Comparison of ENCODE assay signal across 8 mouse cellular contexts in the genomic region with DNA sequence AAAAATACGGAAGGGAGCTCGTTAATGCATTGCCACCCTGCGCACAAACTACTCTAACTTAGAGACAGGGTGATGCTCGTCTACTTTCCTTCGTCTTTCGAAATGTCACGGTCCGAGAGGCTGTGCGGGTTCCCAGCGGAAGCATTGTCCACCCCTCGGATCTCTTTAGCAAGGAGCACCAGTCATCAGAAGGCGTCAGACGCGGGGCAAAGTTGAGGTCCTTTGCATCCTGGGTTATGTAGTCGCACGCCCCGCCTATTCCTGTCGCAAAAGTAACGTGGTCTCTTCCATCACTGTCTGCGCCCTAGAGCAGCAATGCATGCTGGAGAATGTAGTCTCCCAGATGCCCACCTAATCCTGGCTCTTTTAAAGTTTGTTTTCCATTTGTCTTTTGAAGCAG. TPM values are rescaled to one million over a fixed set of nuclear protein-coding genes. Genes with fewer than 3 reads are reported as not detected.
DNase-seq lines count a peak whose midpoint lies in the region; ATAC-seq lines count a peak whose summit lies in the region.

No protein-coding gene starts in this region.

- peak overlapping the region; percentile 81 for H3K9ac ChIP-seq in heart, embryonic 14.5 days (ENCODE audit: low read length)
- H3K9ac ChIP-seq in liver, embryonic 13.5 days, result peak overlapping the region; percentile 72
- H3K9ac ChIP-seq in stomach, embryonic 16.5 days (ENCODE audit: low read length), result peak overlapping the region; percentile 72

- peaks cover 18 to 55% of the 10 kb centered on the region in 2 experiments for H3K4me1 ChIP-seq in heart, embryonic 14.5 days (ENCODE audit: control insufficient read depth in 2 of 2, insufficient read depth in 2 of 2, low read length in 2 of 2)
- H3K4me1 ChIP-seq in liver, embryonic 13.5 days (replicated peaks), result peaks cover 55% of the 10 kb centered on the region
- peaks cover 21% of the 10 kb centered on the region for H3K4me1 ChIP-seq in stomach, embryonic 16.5 days (ENCODE audit: control insufficient read depth, insufficient read depth, low read length)

- under 1% methylated on average over 20 of the region's 20 CpGs for WGBS in heart, embryonic 14.5 days
- 1% methylated on average over 20 of the region's 20 CpGs for WGBS in liver, embryonic 13.5 days (ENCODE audit: insufficient replicate concordance)
- WGBS in stomach, embryonic 16.5 days, result under 1% methylated on average over 20 of the region's 20 CpGs

- H3K27ac ChIP-seq in heart, embryonic 14.5 days (replicated peaks in 1 of 2; ENCODE audit: control insufficient read depth in 1 of 2, insufficient read depth in 1 of 2, low read depth in 2 of 2, low read length in 2 of 2), result peak overlapping the region; percentile 97 to 99
- peak overlapping the region; percentile 91 for H3K27ac ChIP-seq in liver, embryonic 13.5 days
- peak overlapping the region; percentile 99 for H3K27ac ChIP-seq in stomach, embryonic 16.5 days (ENCODE audit: low read length)

- H3K36me3 ChIP-seq in heart, embryonic 14.5 days (ENCODE audit: control insufficient read depth, insufficient read depth, low read length), result peaks cover 15% of the 10 kb centered on the region; the same call in 1 of the 2 replicates
- H3K36me3 ChIP-seq in liver, embryonic 13.5 days, result peaks cover 17% of the 10 kb centered on the region; the same call in 1 of the 2 replicates
- H3K36me3 ChIP-seq in stomach, embryonic 16.5 days (ENCODE audit: control insufficient read depth, insufficient read depth, low read length), result no peaks in the 10 kb centered on the region

- H3K4me3 ChIP-seq in heart, embryonic 14.5 days (ENCODE audit: control insufficient read depth in 1 of 2, insufficient read depth in 1 of 2, low read depth in 1 of 2, low read length in 2 of 2), result peak overlapping the region; percentile 92 to 96
- H3K4me3 ChIP-seq in liver, embryonic 13.5 days (replicated peaks), result peak overlapping the region; percentile 99
- peak overlapping the region; percentile 98 for H3K4me3 ChIP-seq in stomach, embryonic 16.5 days (replicated peaks; ENCODE audit: low read length)

- H3K4me2 ChIP-seq in heart, embryonic 14.5 days (ENCODE audit: low read length), result peak overlapping the region; percentile 88
- H3K4me2 ChIP-seq in liver, embryonic 13.5 days, result peak overlapping the region; percentile 83
- peak overlapping the region; percentile 64 for H3K4me2 ChIP-seq in stomach, embryonic 16.5 days (ENCODE audit: low read depth, low read length)

- H3K9me3 ChIP-seq in heart, embryonic 14.5 days (ENCODE audit: control insufficient read depth, low read length), result no peaks in the 10 kb centered on the region
- no peaks in the 10 kb centered on the region for H3K9me3 ChIP-seq in liver, embryonic 13.5 days (replicated peaks)
- H3K9me3 ChIP-seq in stomach, embryonic 16.5 days (replicated peaks; ENCODE audit: control insufficient read depth, low read length), result no peaks in the 10 kb centered on the region

- no peaks in the 10 kb centered on the region for H3K27me3 ChIP-seq in heart, embryonic 14.5 days (ENCODE audit: control insufficient read depth, insufficient read depth, low read length)
- H3K27me3 ChIP-seq in liver, embryonic 13.5 days, result no peaks in the 10 kb centered on the region
- no peaks in the 10 kb centered on the region for H3K27me3 ChIP-seq in stomach, embryonic 16.5 days (ENCODE audit: control insufficient read depth, insufficient read depth, low read length)

- peak; percentile 83 for ATAC-seq in CD4-positive, CD25-positive, alpha-beta regulatory T cell, adult 4 months
- peak; percentile 87 for ATAC-seq in heart, embryonic 14.5 days (ENCODE audit: insufficient number of reproducible peaks, insufficient read depth, low FRiP score, low read depth)
- ATAC-seq in liver, embryonic 13.5 days (ENCODE audit: low read depth), result peak; percentile 82
- peak; percentile 93 for ATAC-seq in stomach, embryonic 16.5 days (ENCODE audit: insufficient read depth, low FRiP score)

- DNase-seq in c-Kit-negative CD71-positive TER-119-positive erythroid progenitor cells, embryonic 14.5 days (ENCODE audit: low read depth, low spot score), result peak; percentile 78
- peak; percentile 86 for DNase-seq in fibroblast of lung, adult 2 months (ENCODE audit: low read depth)
- DNase-seq in kidney, postnatal 14 days, result peak; percentile 95
- DNase-seq in liver, embryonic 13.5 days, result peak; percentile 84
- peak; percentile 87 for DNase-seq in neural tube, embryonic 10.5 days (ENCODE audit: extremely low spot score, low spot score)

RNA-seq across cellular contexts. Expression of gene Cnot1, which starts 0.6 kb away (rescaled TPM):
- 10 to 100 TPM; 86.9 to 92.0 TPM for polyA plus RNA-seq in CD4-positive, CD25-positive, alpha-beta regulatory T cell, adult 4 months (2017; shearing (Covaris generic))
- polyA plus RNA-seq in heart, embryonic 14.5 days (2014; fragmentation: Nextera tagmentation; extraction: Ambion mirVana), result 83.1 and 92.4 TPM in 2 replicates
- polyA plus RNA-seq in liver, embryonic 13.5 days (2015; fragmentation: Nextera tagmentation; extraction: Ambion mirVana), result 24.5 and 30.6 TPM in 2 replicates
- 66.0 and 70.4 TPM in 2 replicates for polyA plus RNA-seq in stomach, embryonic 16.5 days (2015; fragmentation: Nextera tagmentation; extraction: Ambion mirVana)

RNA-seq across cellular contexts. Expression of gene Sap18b, which starts 17.3 kb away (rescaled TPM):
- 100 to 1,000 TPM; 255 to 282 TPM for polyA plus RNA-seq in CD4-positive, CD25-positive, alpha-beta regulatory T cell, adult 4 months (2017; shearing (Covaris generic))
- polyA plus RNA-seq in heart, embryonic 14.5 days (2014; fragmentation: Nextera tagmentation; extraction: Ambion mirVana), result 265 and 287 TPM in 2 replicates
- 295 and 356 TPM in 2 replicates for polyA plus RNA-seq in liver, embryonic 13.5 days (2015; fragmentation: Nextera tagmentation; extraction: Ambion mirVana)
- polyA plus RNA-seq in stomach, embryonic 16.5 days (2015; fragmentation: Nextera tagmentation; extraction: Ambion mirVana), result 327 and 366 TPM in 2 replicates

RNA-seq across cellular contexts. Expression of gene Slc38a7, which starts 45.5 kb away (rescaled TPM):
- polyA plus RNA-seq in CD4-positive, CD25-positive, alpha-beta regulatory T cell, adult 4 months (2017; shearing (Covaris generic)), result 10 to 100 TPM in 1 of 2 experiments, 1 to 10 TPM in 1; 5.6 to 10.6 TPM
- polyA plus RNA-seq in heart, embryonic 14.5 days (2014; fragmentation: Nextera tagmentation; extraction: Ambion mirVana), result 12.1 and 12.9 TPM in 2 replicates
- polyA plus RNA-seq in liver, embryonic 13.5 days (2015; fragmentation: Nextera tagmentation; extraction: Ambion mirVana), result 7.1 and 9.1 TPM in 2 replicates
- 13.7 and 14.5 TPM in 2 replicates for polyA plus RNA-seq in stomach, embryonic 16.5 days (2015; fragmentation: Nextera tagmentation; extraction: Ambion mirVana)

Comparison
In these comparisons a context has a peak if more than half of its experiments do, and no peak if none do; other contexts are left out.
1. Peak in every context shown above with its lines: DNase-seq, ATAC-seq, H3K4me3 ChIP-seq and H3K27ac ChIP-seq.